Mouse (Mus musculus) erythroblast, embryonic 14.5 days (primary cell): ENCODE results near the gene Usp18. TPM values are rescaled to one million over a fixed set of nuclear protein-coding genes. Genes with fewer than 3 reads are reported as not detected.

Source experiments
- H3K27me3 ChIP-seq: 2 replicates; pipeline ENCODE4 v1.6.1; 2012; ENCODE audit warnings: inconsistent platforms; ENCODE audit not compliant: control insufficient read depth
- H3K36me3 ChIP-seq: 2 replicates; pipeline ENCODE4 v1.6.1; 2012; ENCODE audit warnings: mild to moderate bottlenecking, inconsistent platforms; ENCODE audit not compliant: control insufficient read depth
- H3K4me1 ChIP-seq: 2 replicates; pipeline ENCODE4 v1.6.1; 2012; ENCODE audit warnings: inconsistent platforms; ENCODE audit not compliant: control insufficient read depth
- H3K4me3 ChIP-seq: replicated peaks from 2 replicates; pipeline ENCODE3; 2012; ENCODE audit warnings: moderate library complexity, mild to moderate bottlenecking, inconsistent platforms
- H3K9me3 ChIP-seq: 2 replicates; pipeline ENCODE4 v1.6.1; 2012; ENCODE audit warnings: low read length, inconsistent platforms, mixed read lengths; ENCODE audit not compliant: control insufficient read depth
- GATA1 ChIP-seq: IDR thresholded peaks from 2 replicates; pipeline ENCODE4 v1.6.1; 2012; ENCODE audit warnings: low read length, inconsistent platforms, mixed read lengths
- TAL1 ChIP-seq: IDR thresholded peaks from 3 replicates; pipeline ENCODE4 v1.6.1; 2012; ENCODE audit warnings: low read length, inconsistent platforms, mixed read lengths
- polyA plus RNA-seq: library from polyadenylated mRNA; stranded (reverse); fragments of >175 nt; gene quantifications from 2 replicates; pipeline ENCODE4 v1.2.3, GENCODE M21; 2012

Gene Usp18
- polyA plus RNA-seq, 1 experiment: not detected

GRCm38 (mm10) chr6:121211743-121212142 is 34.0 kb upstream of the Usp18 start:
- H3K4me3 ChIP-seq: no peak overlapping the region
- TF ChIP-seq GATA1 (no peak), TAL1 (no peak)
- H3K36me3 ChIP-seq: no peaks in the 10 kb centered on the region
- peaks cover 3% of the 10 kb centered on the region; the same call in 1 of the 2 replicates for H3K9me3 ChIP-seq
- H3K27me3 ChIP-seq: peaks cover 58% of the 10 kb centered on the region
- H3K4me1 ChIP-seq: no peaks in the 10 kb centered on the region; the same call in 1 of the 2 replicates

GRCm38 (mm10) chr6:121212988-121213387 is 32.7 kb upstream of the Usp18 start:
- H3K4me1 ChIP-seq: no peaks in the 10 kb centered on the region; the same call in 1 of the 2 replicates
- no peak for TF ChIP-seq GATA1
- no peak for TF ChIP-seq TAL1
- no peak overlapping the region for H3K4me3 ChIP-seq
- peaks cover 58% of the 10 kb centered on the region for H3K27me3 ChIP-seq
- no peaks in the 10 kb centered on the region for H3K36me3 ChIP-seq
- H3K9me3 ChIP-seq: peaks cover 1% of the 10 kb centered on the region; the same call in 1 of the 2 replicates

DNA sequence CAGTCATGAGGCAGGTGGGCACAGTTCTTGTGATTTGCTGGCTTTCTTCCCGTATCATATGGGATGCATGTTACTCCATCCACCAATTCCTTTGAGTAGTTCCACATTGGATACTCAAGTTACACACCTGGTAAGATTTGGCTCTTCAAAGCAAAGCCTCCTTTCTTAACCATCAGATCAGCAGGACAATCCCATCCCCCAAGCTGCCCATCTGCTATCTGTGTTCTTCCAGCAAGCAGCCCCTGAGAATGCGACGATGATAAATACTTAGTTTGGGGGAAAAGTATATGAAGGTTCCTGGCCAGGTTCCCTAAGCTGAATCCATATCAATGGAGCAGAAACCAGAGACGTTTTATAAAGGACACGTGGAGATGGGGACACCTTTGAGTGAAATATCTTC is 31.5 kb upstream of the Usp18 start:
- no peaks in the 10 kb centered on the region; the same call in 1 of the 2 replicates for H3K4me1 ChIP-seq
- H3K27me3 ChIP-seq: peaks cover 56% of the 10 kb centered on the region
- H3K4me3 ChIP-seq: no peak overlapping the region
- TF ChIP-seq GATA1 (no peak), TAL1 (no peak)
- H3K9me3 ChIP-seq: no peaks in the 10 kb centered on the region; the same call in 1 of the 2 replicates
- no peaks in the 10 kb centered on the region for H3K36me3 ChIP-seq

- H3K36me3 ChIP-seq: no peaks in the 10 kb centered on the region
- no peaks in the 10 kb centered on the region; the same call in 1 of the 2 replicates for H3K4me1 ChIP-seq
- TF ChIP-seq GATA1: no peak
- TF ChIP-seq TAL1: no peak
- peaks cover 50% of the 10 kb centered on the region for H3K27me3 ChIP-seq
- H3K9me3 ChIP-seq: no peaks in the 10 kb centered on the region; the same call in 1 of the 2 replicates
- H3K4me3 ChIP-seq: no peak overlapping the region
These were observed 30.9 kb upstream of the Usp18 start for GRCm38 (mm10) chr6:121214667-121215330.

GRCm38 (mm10) chr6:121215336-121215735 is 30.4 kb upstream of the Usp18 start:
- Histone ChIP-seq H3K4me3 (no peak overlapping the region), H3K27me3 (peaks cover 45% of the 10 kb centered on the region), H3K36me3 (no peaks in the 10 kb centered on the region), H3K4me1 (no peaks in the 10 kb centered on the region; the same call in 1 of the 2 replicates), H3K9me3 (no peaks in the 10 kb centered on the region; the same call in 1 of the 2 replicates)
- TF ChIP-seq GATA1 (no peak), TAL1 (no peak)

- Histone ChIP-seq H3K27me3 (peaks cover 39% of the 10 kb centered on the region), H3K9me3 (no peaks in the 10 kb centered on the region; the same call in 1 of the 2 replicates), H3K4me1 (no peaks in the 10 kb centered on the region), H3K4me3 (no peak overlapping the region), H3K36me3 (no peaks in the 10 kb centered on the region)
- TF ChIP-seq GATA1 (no peak), TAL1 (no peak)
These were observed 29.8 kb upstream of the Usp18 start for GRCm38 (mm10) chr6:121215896-121216295.

GRCm38 (mm10) chr6:121216589-121217255 is 29.0 kb upstream of the Usp18 start:
- H3K36me3 ChIP-seq: no peaks in the 10 kb centered on the region
- H3K9me3 ChIP-seq: no peaks in the 10 kb centered on the region; the same call in 1 of the 2 replicates
- no peaks in the 10 kb centered on the region for H3K4me1 ChIP-seq
- TF ChIP-seq GATA1: no peak
- no peak for TF ChIP-seq TAL1
- no peak overlapping the region for H3K4me3 ChIP-seq
- H3K27me3 ChIP-seq: peaks cover 31% of the 10 kb centered on the region

DNA sequence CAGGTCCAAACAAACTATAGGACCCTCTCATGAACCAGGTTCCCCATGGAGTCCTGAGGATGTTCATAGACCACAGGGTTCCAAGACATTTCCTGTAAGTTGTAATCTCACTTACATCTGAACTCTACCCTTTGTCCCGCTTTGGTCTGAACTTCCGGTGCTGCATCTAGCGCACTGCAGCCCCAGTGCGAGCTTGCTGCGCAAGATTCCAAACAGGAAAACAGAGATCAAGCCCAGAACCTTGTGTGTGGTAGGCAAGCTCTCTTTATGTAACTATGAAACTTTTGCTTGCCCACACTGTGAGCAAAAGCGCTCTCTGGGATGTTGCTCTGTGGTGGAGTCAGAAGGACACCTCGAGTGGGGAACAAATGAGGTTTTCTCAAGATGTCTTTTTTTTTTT is 27.7 kb upstream of the Usp18 start:
- no peaks in the 10 kb centered on the region; the same call in 1 of the 2 replicates for H3K36me3 ChIP-seq
- H3K4me1 ChIP-seq: no peaks in the 10 kb centered on the region
- TF ChIP-seq GATA1 (no peak), TAL1 (no peak)
- H3K4me3 ChIP-seq: no peak overlapping the region
- H3K9me3 ChIP-seq: no peaks in the 10 kb centered on the region
- peaks cover 19% of the 10 kb centered on the region for H3K27me3 ChIP-seq

DNA sequence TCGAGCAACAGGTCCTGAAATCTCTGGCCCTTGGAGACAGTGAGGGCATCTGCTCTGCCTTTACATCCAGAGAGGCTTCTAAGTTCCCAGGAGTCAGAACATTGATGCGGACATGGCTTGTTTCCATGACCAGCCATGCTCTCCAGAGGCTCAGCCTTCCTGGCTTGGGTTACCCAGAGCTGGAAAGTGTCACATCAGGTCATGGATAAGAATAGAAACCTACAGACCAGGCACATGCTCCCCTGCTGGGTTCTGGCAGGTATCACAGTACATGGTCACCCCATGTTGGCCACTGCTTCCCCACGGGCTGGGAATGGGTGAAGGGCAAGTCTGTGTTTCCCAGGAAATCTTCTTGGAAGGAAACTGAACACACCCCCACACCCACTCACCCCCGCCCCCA is 26.3 kb upstream of the Usp18 start:
- H3K36me3 ChIP-seq: no peaks in the 10 kb centered on the region; the same call in 1 of the 2 replicates
- H3K4me3 ChIP-seq: no peak overlapping the region
- no peaks in the 10 kb centered on the region for H3K9me3 ChIP-seq
- no peak for TF ChIP-seq GATA1
- no peak for TF ChIP-seq TAL1
- no peaks in the 10 kb centered on the region for H3K4me1 ChIP-seq
- peaks cover 10% of the 10 kb centered on the region for H3K27me3 ChIP-seq
